Mouse (Mus musculus): ENCODE measurements around the gene Glyr1. TPM values are rescaled to one million over a fixed set of nuclear protein-coding genes. Genes with fewer than 3 reads are reported as not detected.

Glyr1 gene
- total RNA-seq, 2 experiments from 2014 or later: 145 to 150 TPM

- DNase-seq (ENCODE audit: low spot score in 2 of 2): no peak
- intact Hi-C loops (cut with DNase I): no loop called here
Measured at GRCm38 (mm10) chr16:4969055-4969843, 80.4 kb downstream of the Glyr1 start.

- DNase-seq (ENCODE audit: low spot score in 2 of 2): no peak
- intact Hi-C loops (cut with DNase I): no loop called here
Measured at GRCm38 (mm10) chr16:4968426-4968825, 81.2 kb downstream of the Glyr1 start.

GRCm38 (mm10) chr16:4965392-4966129, 84.1 kb downstream of the Glyr1 start:
- intact Hi-C loops (cut with DNase I): loop anchor here (2.0 kb wide), 1 partner anchor 47 kb away; the partner anchor contains the start of gene Rogdi
- DNase-seq (ENCODE audit: low spot score in 2 of 2): no peak

GRCm38 (mm10) chr16:4964731-4965391, 84.8 kb downstream of the Glyr1 start:
- DNase-seq (ENCODE audit: low spot score in 2 of 2): no peak
- intact Hi-C loops (cut with DNase I): loop anchor here (1.0 to 2.0 kb wide), 2 partner anchors 48 to 85 kb away; partner anchors contain the start of genes Rogdi and Ubald1

Other genes with a start within 250 kb of the Glyr1 start
- gene 4930562C15Rik, start 214.4 kb downstream of the Glyr1 start, total RNA-seq (2021): not detected
- 10 to 100 TPM; 83.9 to 86.9 TPM for gene Ubald1, start 169.5 kb downstream of the Glyr1 start, total RNA-seq (2021)
- 100 to 1,000 TPM; 207 to 218 TPM for gene Mgrn1, start 163.6 kb downstream of the Glyr1 start, total RNA-seq (2021)
- 10 to 100 TPM; 70.6 to 77.8 TPM for gene Nudt16l1, start 111.1 kb downstream of the Glyr1 start, total RNA-seq (2021)
- 10 to 100 TPM; 42.1 to 74.9 TPM for gene Anks3, start 85.7 kb downstream of the Glyr1 start, total RNA-seq (2021)
- not detected for gene Sept12, start 52.0 kb downstream of the Glyr1 start, total RNA-seq (2021)
- not detected for gene Smim22, start 42.6 kb downstream of the Glyr1 start, total RNA-seq (2021)
- gene Rogdi, start 36.3 kb downstream of the Glyr1 start, total RNA-seq (2021): 100 to 1,000 TPM; 195 to 236 TPM
- gene Ubn1, start 194 bp upstream of the Glyr1 start, total RNA-seq (2021): 10 to 100 TPM; 39.4 to 49.6 TPM
- gene Ppl, start 82.6 kb upstream of the Glyr1 start, total RNA-seq (2021): under 1 TPM; 0.44 to 0.66 TPM
- gene Sec14l5, start 97.2 kb upstream of the Glyr1 start, total RNA-seq (2021): 1 to 10 TPM; 5.6 to 6.3 TPM
- 10 to 100 TPM; 10.7 to 12.7 TPM for gene Nagpa, start 154.1 kb upstream of the Glyr1 start, total RNA-seq (2021)
- 1 to 10 TPM; 5.3 to 5.8 TPM for gene AU021092, start 172.4 kb upstream of the Glyr1 start, total RNA-seq (2021)
- 10 to 100 TPM; 28.2 to 28.7 TPM for gene Alg1, start 183.8 kb upstream of the Glyr1 start, total RNA-seq (2021)
- gene Eef2kmt, start 206.1 kb upstream of the Glyr1 start, total RNA-seq (2021): 1 to 10 TPM; 3.8 to 4.1 TPM